Mouse (Mus musculus) MEL (cell line): Measurements from ENCODE around the gene Scn4a.

ENCODE experiments used
- EP300 ChIP-seq, 2 experiments: IDR thresholded peaks; 2 replicates each; pipeline ENCODE4 v1.6.1; 2011; ENCODE audit warnings: improper control_type of control experiment in 2 of 2, low read length in 2 of 2, low read depth in 1 of 2, mild to moderate bottlenecking in 1 of 2
- MEF2A ChIP-seq: IDR thresholded peaks from 2 replicates; pipeline ENCODE4 v1.6.1; 2014; ENCODE audit warnings: low read depth, mild to moderate bottlenecking, inconsistent platforms, low read length, improper control_type of control experiment; ENCODE audit not compliant: poor library complexity, insufficient replicate concordance, severe bottlenecking; ENCODE audit errors: extremely low read depth
- MYC ChIP-seq: IDR thresholded peaks from 2 replicates; pipeline ENCODE4 v1.6.1; 2011; ENCODE audit warnings: low read depth, mild to moderate bottlenecking, low read length, improper control_type of control experiment, moderate library complexity
- POLR2A ChIP-seq, 2 experiments: IDR thresholded peaks; 2 replicates each; pipeline ENCODE4 v1.6.1; 2011 to 2012; ENCODE audit warnings: low read length in 2 of 2, mild to moderate bottlenecking in 2 of 2, control low read depth in 1 of 2, improper control_type of control experiment in 1 of 2, low read depth in 1 of 2, moderate library complexity in 1 of 2; ENCODE audit not compliant: control insufficient read depth in 1 of 2, insufficient read depth in 1 of 2, poor library complexity in 1 of 2

DNA sequence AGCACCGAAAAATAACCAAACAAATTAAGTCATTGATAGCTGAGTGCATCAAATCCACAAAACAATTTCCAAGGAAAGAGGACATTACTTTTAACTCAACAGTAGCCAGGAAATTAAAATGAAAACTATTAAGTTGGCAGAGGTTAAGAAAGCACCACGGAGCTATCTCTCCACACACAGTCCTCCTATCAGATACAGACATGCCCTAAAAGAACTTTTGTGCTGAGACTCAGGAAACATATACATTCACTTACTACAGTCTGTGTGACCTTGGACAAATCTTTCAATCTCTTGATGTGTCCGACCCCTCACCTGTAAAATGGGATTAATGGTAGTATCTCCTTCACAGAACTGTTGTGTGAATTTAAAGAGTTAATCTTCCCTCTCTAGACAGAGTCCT is 33.3 kb upstream of the Scn4a start:
- TF ChIP-seq POLR2A (IDR thresholded peaks at IDR 0.05; ENCODE audit: control insufficient read depth in 1 of 2, insufficient read depth in 1 of 2, low read depth in 1 of 2, low read length in 2 of 2, poor library complexity in 1 of 2), result no peak
- no peak for TF ChIP-seq MYC
- TF ChIP-seq MEF2A, result no peak
- peak in 1 of 2 experiments; percentile 61; a peak in 2 of 4 replicates for TF ChIP-seq EP300 (IDR thresholded peaks at IDR 0.05; ENCODE audit: low read depth in 1 of 2, low read length in 2 of 2)
